Mouse (Mus musculus) small intestine, adult 2 months (tissue): Measurements from ENCODE around the gene Schip1. TPM values are rescaled to one million over a fixed set of nuclear protein-coding genes. Genes with fewer than 3 reads are reported as not detected.

Source experiments
- H3K27ac ChIP-seq: fragments of 200-500 bp; 2 replicates; pipeline ENCODE4 v1.5.1; 2012; ENCODE audit warnings: low read depth, low read length, control low read depth, inconsistent platforms; ENCODE audit not compliant: insufficient read depth
- H3K27me3 ChIP-seq: fragments of 200-500 bp; 2 replicates; pipeline ENCODE4 v1.6.1; 2012; ENCODE audit warnings: mild to moderate bottlenecking, moderate library complexity, low read length, inconsistent platforms; ENCODE audit not compliant: control insufficient read depth, insufficient read depth
- H3K36me3 ChIP-seq: fragments of 200-500 bp; 2 replicates; pipeline ENCODE4 v1.6.1; 2012; ENCODE audit warnings: mild to moderate bottlenecking, low read length, control low read depth, inconsistent platforms; ENCODE audit not compliant: control insufficient read depth, insufficient read depth
- H3K4me1 ChIP-seq: fragments of 200-500 bp; 2 replicates; pipeline ENCODE4 v1.6.1; 2012; ENCODE audit warnings: low read length, inconsistent platforms, mixed read lengths; ENCODE audit not compliant: control insufficient read depth, insufficient read depth, insufficient read length
- H3K4me3 ChIP-seq: fragments of 200-500 bp; 2 replicates; pipeline ENCODE4 v1.5.1; 2012; ENCODE audit warnings: low read depth, mild to moderate bottlenecking, control low read depth, inconsistent platforms, low read length, moderate library complexity
- CTCF ChIP-seq: fragments of 200-500 bp; IDR thresholded peaks from 2 replicates; pipeline ENCODE4 v1.5.1; 2012; ENCODE audit warnings: low read depth, mild to moderate bottlenecking, control low read depth, inconsistent platforms, low read length, moderate library complexity, mixed read lengths; ENCODE audit not compliant: insufficient replicate concordance, insufficient read length; ENCODE audit errors: extremely low read depth
- POLR2A ChIP-seq: fragments of 200-500 bp; IDR thresholded peaks from 2 replicates; pipeline ENCODE4 v1.6.1; 2012; ENCODE audit warnings: low read depth, mild to moderate bottlenecking, control low read depth, inconsistent platforms, low read length, moderate library complexity
- WGBS: fragments of 180-500 bp; shearing (Covaris S2); methylation state at CpG from one replicate; pipeline ENCODE4 v1.1.7; 2018; 5-methylcytosine and 5-hydroxymethylcytosine counted together
- polyA plus RNA-seq: library from polyadenylated mRNA; depleted of rRNA; stranded (reverse); fragments of >200 nt; gene quantifications from 2 replicates; pipeline ENCODE4 v1.2.3, GENCODE M21; 2012

Gene Schip1
- polyA plus RNA-seq, 1 experiment: 5.0 TPM

DNA sequence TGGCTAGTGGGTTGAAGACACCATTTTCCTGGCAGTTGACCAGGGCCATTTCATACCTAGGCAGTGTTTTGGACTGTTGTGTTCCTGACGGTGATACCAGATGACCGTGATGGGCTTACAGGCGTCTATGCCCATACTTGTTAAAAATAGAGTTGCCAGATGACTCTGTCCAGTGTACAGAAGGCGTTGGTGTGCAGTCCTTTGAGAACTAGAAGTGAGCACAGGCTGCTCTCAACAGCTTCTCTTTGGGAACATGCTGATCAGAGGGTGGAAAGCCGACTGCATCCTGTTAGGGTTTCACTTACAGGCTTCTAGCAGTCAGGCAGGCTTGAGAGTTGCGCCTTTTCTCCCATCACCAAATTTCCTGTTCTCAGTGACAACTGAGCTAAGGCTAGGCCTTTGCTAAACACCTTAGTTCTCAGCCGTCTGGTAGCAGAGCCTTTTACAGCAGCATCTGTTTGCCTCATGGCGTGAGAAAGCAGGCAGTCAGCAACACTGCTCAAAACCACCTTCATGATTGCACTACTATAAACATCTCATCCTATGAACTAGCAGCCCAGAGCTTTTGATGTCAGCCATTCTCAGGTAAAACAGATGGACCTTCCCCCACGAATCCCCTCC is 524.7 kb downstream of the Schip1 start:
- Histone ChIP-seq H3K27ac (no peak overlapping the region; the same call in 1 of the 2 replicates), H3K4me1 (no peaks in the 10 kb centered on the region; the same call in 1 of the 2 replicates), H3K36me3 (no peaks in the 10 kb centered on the region), H3K27me3 (no peaks in the 10 kb centered on the region), H3K4me3 (no peak overlapping the region)
- 82% methylated on average over 9 of the region's 9 CpGs for WGBS
- TF ChIP-seq POLR2A (no peak), CTCF (no peak)

GRCm38 (mm10) chr3:68590436-68590835 is 525.8 kb downstream of the Schip1 start:
- Histone ChIP-seq H3K4me1 (peaks cover under 1% of the 10 kb centered on the region; the same call in 1 of the 2 replicates), H3K36me3 (no peaks in the 10 kb centered on the region), H3K27me3 (no peaks in the 10 kb centered on the region), H3K27ac (no peak overlapping the region), H3K4me3 (no peak overlapping the region)
- TF ChIP-seq POLR2A: no peak
- TF ChIP-seq CTCF: no peak
- 82% methylated on average over 8 of the region's 8 CpGs for WGBS

DNA sequence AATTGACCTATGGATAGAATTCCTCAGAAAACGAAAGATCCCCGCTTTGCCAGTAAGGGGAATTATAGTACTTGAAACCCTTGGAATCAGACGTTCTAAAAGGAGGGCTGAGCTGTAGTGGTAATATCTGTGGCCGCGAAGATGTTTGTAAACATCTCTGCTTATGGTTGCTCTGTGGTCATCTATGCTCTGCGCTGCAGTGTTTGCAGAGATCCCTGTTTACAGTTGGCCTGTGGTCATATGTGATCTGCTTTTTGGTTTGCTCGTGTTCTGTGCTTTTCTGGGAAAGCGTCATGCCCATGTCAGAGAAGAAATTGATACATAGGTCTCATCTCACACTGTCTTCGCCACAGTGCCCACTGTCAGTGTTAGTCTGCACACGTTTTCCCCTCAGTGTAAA is 528.0 kb downstream of the Schip1 start:
- H3K4me1 ChIP-seq: peaks cover 2% of the 10 kb centered on the region; the same call in 1 of the 2 replicates
- TF ChIP-seq POLR2A (no peak), CTCF (no peak)
- WGBS: 74% methylated on average over 10 of the region's 10 CpGs
- no peak overlapping the region for H3K4me3 ChIP-seq
- no peaks in the 10 kb centered on the region for H3K27me3 ChIP-seq
- no peaks in the 10 kb centered on the region for H3K36me3 ChIP-seq
- H3K27ac ChIP-seq: no peak overlapping the region

DNA sequence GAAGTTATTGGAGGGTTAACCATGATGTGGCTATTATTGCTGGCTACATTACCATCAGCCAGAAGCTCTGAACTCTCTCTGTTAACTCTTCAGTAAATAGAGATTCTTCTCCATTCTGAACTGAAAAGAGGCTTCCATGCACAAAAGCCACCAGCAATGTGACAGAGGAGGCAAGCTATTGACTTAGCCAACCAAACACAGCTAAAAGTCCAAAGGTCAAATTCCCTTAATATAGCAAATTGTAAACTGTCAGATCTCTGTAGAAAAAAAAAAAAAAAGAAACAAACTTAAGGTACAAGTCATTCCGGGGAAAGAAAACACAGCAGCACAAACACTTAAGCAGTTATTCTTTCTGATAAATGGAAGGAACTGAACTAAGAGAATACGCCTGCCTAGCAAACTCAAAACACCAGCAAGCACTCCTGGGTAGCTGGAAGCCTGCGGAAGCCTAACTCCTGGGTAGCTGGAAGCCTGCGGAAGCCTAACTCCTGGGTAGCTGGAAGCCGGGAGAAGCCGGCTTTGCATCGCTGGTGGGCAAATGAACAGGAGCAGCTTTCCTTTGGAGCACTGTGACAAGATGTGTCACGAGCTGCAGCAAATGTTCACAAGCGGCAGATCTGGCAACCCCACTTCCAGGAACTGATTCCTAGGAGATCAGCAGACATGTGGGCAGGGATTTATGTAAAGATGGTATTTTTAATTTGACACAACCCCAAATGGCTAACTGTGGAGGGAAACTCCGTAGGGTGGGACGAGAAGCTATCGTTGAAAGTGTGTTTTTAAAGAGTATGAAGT is 528.7 kb downstream of the Schip1 start:
- no peak overlapping the region for H3K27ac ChIP-seq
- WGBS: 45% methylated on average over 12 of the region's 12 CpGs
- no peaks in the 10 kb centered on the region for H3K27me3 ChIP-seq
- peaks cover 2% of the 10 kb centered on the region; the same call in 1 of the 2 replicates for H3K4me1 ChIP-seq
- H3K36me3 ChIP-seq: no peaks in the 10 kb centered on the region
- TF ChIP-seq POLR2A (no peak), CTCF (no peak)
- H3K4me3 ChIP-seq: no peak overlapping the region

DNA sequence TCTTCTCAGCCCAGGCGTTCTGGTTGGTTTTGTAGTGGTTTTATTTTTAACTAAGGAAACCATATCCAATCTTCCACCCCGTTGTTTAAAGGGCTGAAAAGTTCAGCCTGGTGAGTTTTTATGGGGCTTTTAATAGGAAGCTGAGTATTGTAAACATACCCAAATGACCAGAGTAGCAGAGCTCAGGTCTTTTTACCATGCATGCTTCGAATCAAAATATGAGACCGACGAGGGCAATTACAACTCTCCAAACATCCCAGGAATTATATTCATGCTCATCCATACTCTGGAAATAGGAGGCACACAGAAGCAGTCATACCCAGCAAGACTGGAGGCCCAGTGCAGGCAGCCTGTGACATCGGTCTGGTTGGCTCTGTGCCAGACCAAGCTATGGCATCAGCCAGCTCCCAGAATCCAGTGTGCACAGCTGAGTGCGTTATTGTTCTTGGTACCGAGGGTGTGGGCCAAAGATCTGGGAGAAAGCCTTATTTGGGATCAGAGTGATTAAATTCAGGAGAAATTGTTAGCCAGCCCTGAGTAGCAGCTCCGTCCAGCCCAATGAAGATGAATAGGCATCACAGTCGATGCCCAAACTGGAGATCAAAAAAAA is 530.8 kb downstream of the Schip1 start:
- H3K4me3 ChIP-seq: no peak overlapping the region
- peaks cover 2% of the 10 kb centered on the region; the same call in 1 of the 2 replicates for H3K4me1 ChIP-seq
- no peaks in the 10 kb centered on the region for H3K36me3 ChIP-seq
- no peaks in the 10 kb centered on the region for H3K27me3 ChIP-seq
- H3K27ac ChIP-seq: no peak overlapping the region
- 48% methylated on average over 10 of the region's 10 CpGs for WGBS
- TF ChIP-seq POLR2A (no peak), CTCF (no peak)

DNA sequence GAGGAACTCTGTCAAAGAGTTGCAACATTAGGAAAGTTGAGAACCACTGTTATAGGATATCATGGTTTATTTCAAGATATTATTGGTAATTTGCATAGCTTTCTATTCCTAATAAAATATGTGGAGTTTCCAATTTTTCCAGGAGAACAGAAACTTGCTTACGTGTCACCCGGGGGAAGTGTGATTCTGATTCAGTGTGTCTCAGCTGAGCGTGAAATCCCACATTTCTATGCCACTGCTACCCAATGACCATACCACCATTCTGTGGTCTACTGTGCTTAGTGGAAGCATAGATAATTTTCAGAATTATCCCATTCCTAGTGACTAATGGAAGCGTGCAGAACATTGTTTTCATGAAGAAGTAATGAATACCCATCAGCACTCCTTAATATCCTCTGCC is 532.3 kb downstream of the Schip1 start:
- Histone ChIP-seq H3K27ac (no peak overlapping the region), H3K4me1 (peaks cover 2% of the 10 kb centered on the region; the same call in 1 of the 2 replicates), H3K36me3 (no peaks in the 10 kb centered on the region), H3K4me3 (no peak overlapping the region), H3K27me3 (no peaks in the 10 kb centered on the region)
- 95% methylated on average over 4 of the region's 4 CpGs for WGBS
- TF ChIP-seq CTCF (no peak), POLR2A (no peak)

DNA sequence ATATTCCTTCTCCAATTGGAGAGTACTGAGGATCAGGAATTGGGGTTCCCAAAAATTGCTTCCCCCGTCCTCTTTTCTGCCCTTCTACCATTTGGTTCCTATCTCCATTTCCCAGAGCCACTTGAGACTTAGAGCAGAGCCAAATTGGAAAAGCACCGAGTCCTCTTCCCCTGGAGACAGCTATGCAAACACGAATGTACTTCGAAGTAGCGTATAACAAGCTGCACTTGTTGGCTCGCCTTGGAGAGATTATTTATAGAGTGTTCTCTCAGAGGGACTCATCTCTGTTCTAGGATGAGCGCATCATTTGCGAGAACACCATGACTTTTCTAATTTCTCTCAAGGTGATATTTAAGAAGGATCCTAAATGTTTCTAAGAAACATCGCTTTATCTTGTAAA is 538.3 kb downstream of the Schip1 start:
- TF ChIP-seq CTCF (no peak), POLR2A (no peak)

More for the DNA sequence above, 538.3 kb downstream of the Schip1 start:
- no peaks in the 10 kb centered on the region for H3K4me1 ChIP-seq
- H3K36me3 ChIP-seq: no peaks in the 10 kb centered on the region
- H3K4me3 ChIP-seq: no peak overlapping the region
- no peak overlapping the region; the same call in 1 of the 2 replicates for H3K27ac ChIP-seq
- 77% methylated on average over 9 of the region's 9 CpGs for WGBS
- H3K27me3 ChIP-seq: no peaks in the 10 kb centered on the region
